Mouse (Mus musculus): ENCODE data around the gene Hist1h2af. TPM values are rescaled to one million over a fixed set of nuclear protein-coding genes. Genes with fewer than 3 reads are reported as not detected.

Gene Hist1h2af
- total and polyA plus RNA-seq, 2 experiments from 2014 or later, result 2.6 to 369 TPM

- Histone ChIP-seq H3K27me3 (ENCODE audit: control insufficient read depth, insufficient read depth, low read length) (no peaks in the 10 kb centered on the region), H3K4me2 (ENCODE audit: low read depth, low read length) (no peak overlapping the region), H3K4me1 (ENCODE audit: control insufficient read depth, insufficient read depth) (0 out of 2 replicates have a peak, but pooled peaks cover 12% of the 10 kb centered on the region), H3K4me3 (ENCODE audit: low read depth, low read length) (no peak overlapping the region), H3K27ac (ENCODE audit: low read depth) (no peak overlapping the region), H3K9ac (replicated peaks; ENCODE audit: low read depth, low read length) (no peak overlapping the region), H3K9me3 (replicated peaks; ENCODE audit: control insufficient read depth, low read length) (no peaks in the 10 kb centered on the region), H3K36me3 (replicated peaks; ENCODE audit: control insufficient read depth, insufficient read depth, low read length) (no peaks in the 10 kb centered on the region)
- ATAC-seq (ENCODE audit: insufficient read depth, low read depth) (no peak), DNase-seq (ENCODE audit: low spot score) (no peak)
- no peak for TF ChIP-seq CTCF (IDR thresholded peaks at IDR 0.05; ENCODE audit: low read depth)
- no peak for TF ChIP-seq EP300 (IDR thresholded peaks at IDR 0.05; ENCODE audit: low read depth)
- WGBS, result 9% methylated on average over 17 of the region's 17 CpGs
These were observed 33.1 kb upstream of the Hist1h2af start for GRCm38 (mm10) chr13:23500424-23501200.

- TF ChIP-seq EP300 (IDR thresholded peaks at IDR 0.05; ENCODE audit: low read depth) (no peak), CTCF (IDR thresholded peaks at IDR 0.05; ENCODE audit: low read depth) (no peak)
- H3K4me1 ChIP-seq (ENCODE audit: control insufficient read depth, insufficient read depth), result 0 out of 2 replicates have a peak, but pooled peaks cover 14% of the 10 kb centered on the region
- 29% methylated on average over 5 of the region's 5 CpGs for WGBS
- H3K27ac ChIP-seq (ENCODE audit: low read depth), result no peak overlapping the region
- no peak overlapping the region for H3K9ac ChIP-seq (replicated peaks; ENCODE audit: low read depth, low read length)
- no peak overlapping the region for H3K4me2 ChIP-seq (ENCODE audit: low read depth, low read length)
- H3K36me3 ChIP-seq (replicated peaks; ENCODE audit: control insufficient read depth, insufficient read depth, low read length), result no peaks in the 10 kb centered on the region
- H3K9me3 ChIP-seq (replicated peaks; ENCODE audit: control insufficient read depth, low read length), result no peaks in the 10 kb centered on the region
- ATAC-seq (ENCODE audit: insufficient read depth, low read depth), result no peak
- no peak for DNase-seq (ENCODE audit: low spot score)
- no peaks in the 10 kb centered on the region for H3K27me3 ChIP-seq (ENCODE audit: control insufficient read depth, insufficient read depth, low read length)
- no peak overlapping the region for H3K4me3 ChIP-seq (ENCODE audit: low read depth, low read length)
These were observed 32.2 kb upstream of the Hist1h2af start for GRCm38 (mm10) chr13:23501511-23501910.

- Histone ChIP-seq H3K9me3 (replicated peaks; ENCODE audit: control insufficient read depth, low read length) (no peaks in the 10 kb centered on the region), H3K9ac (replicated peaks; ENCODE audit: low read depth, low read length) (no peak overlapping the region), H3K27me3 (ENCODE audit: control insufficient read depth, insufficient read depth, low read length) (no peaks in the 10 kb centered on the region), H3K4me1 (ENCODE audit: control insufficient read depth, insufficient read depth) (0 out of 2 replicates have a peak, but pooled peaks cover 14% of the 10 kb centered on the region), H3K4me2 (ENCODE audit: low read depth, low read length) (no peak overlapping the region), H3K4me3 (ENCODE audit: low read depth, low read length) (no peak overlapping the region), H3K27ac (ENCODE audit: low read depth) (no peak overlapping the region), H3K36me3 (replicated peaks; ENCODE audit: control insufficient read depth, insufficient read depth, low read length) (no peaks in the 10 kb centered on the region)
- ATAC-seq (ENCODE audit: insufficient read depth, low read depth) (no peak), DNase-seq (ENCODE audit: low spot score) (no peak)
- TF ChIP-seq CTCF (IDR thresholded peaks at IDR 0.05; ENCODE audit: low read depth), result no peak
- no peak for TF ChIP-seq EP300 (IDR thresholded peaks at IDR 0.05; ENCODE audit: low read depth)
- WGBS, result 40% methylated on average over 9 of the region's 9 CpGs
These were observed 31.6 kb upstream of the Hist1h2af start for GRCm38 (mm10) chr13:23502031-23502567.

GRCm38 (mm10) chr13:23502916-23503315 is 30.8 kb upstream of the Hist1h2af start:
- Histone ChIP-seq H3K9me3 (replicated peaks; ENCODE audit: control insufficient read depth, low read length) (no peaks in the 10 kb centered on the region), H3K36me3 (replicated peaks; ENCODE audit: control insufficient read depth, insufficient read depth, low read length) (no peaks in the 10 kb centered on the region), H3K9ac (replicated peaks; ENCODE audit: low read depth, low read length) (no peak overlapping the region), H3K27me3 (ENCODE audit: control insufficient read depth, insufficient read depth, low read length) (no peaks in the 10 kb centered on the region), H3K4me1 (ENCODE audit: control insufficient read depth, insufficient read depth) (0 out of 2 replicates have a peak, but pooled peaks cover 14% of the 10 kb centered on the region), H3K27ac (ENCODE audit: low read depth) (no peak overlapping the region), H3K4me2 (ENCODE audit: low read depth, low read length) (no peak overlapping the region), H3K4me3 (ENCODE audit: low read depth, low read length) (no peak overlapping the region)
- ATAC-seq (ENCODE audit: insufficient read depth, low read depth) (no peak), DNase-seq (ENCODE audit: low spot score) (no peak)
- TF ChIP-seq CTCF (IDR thresholded peaks at IDR 0.05; ENCODE audit: low read depth) (no peak), EP300 (IDR thresholded peaks at IDR 0.05; ENCODE audit: low read depth) (no peak)
- WGBS, result 66% methylated on average over 4 of the region's 4 CpGs

GRCm38 (mm10) chr13:23503797-23504196 is 29.9 kb upstream of the Hist1h2af start:
- Histone ChIP-seq H3K9ac (replicated peaks; ENCODE audit: low read depth, low read length) (no peak overlapping the region), H3K27me3 (ENCODE audit: control insufficient read depth, insufficient read depth, low read length) (no peaks in the 10 kb centered on the region), H3K4me3 (ENCODE audit: low read depth, low read length) (no peak overlapping the region), H3K9me3 (replicated peaks; ENCODE audit: control insufficient read depth, low read length) (no peaks in the 10 kb centered on the region), H3K4me2 (ENCODE audit: low read depth, low read length) (no peak overlapping the region), H3K27ac (ENCODE audit: low read depth) (no peak overlapping the region), H3K4me1 (ENCODE audit: control insufficient read depth, insufficient read depth) (0 out of 2 replicates have a peak, but pooled peaks cover 14% of the 10 kb centered on the region), H3K36me3 (replicated peaks; ENCODE audit: control insufficient read depth, insufficient read depth, low read length) (no peaks in the 10 kb centered on the region)
- TF ChIP-seq EP300 (IDR thresholded peaks at IDR 0.05; ENCODE audit: low read depth) (no peak), CTCF (IDR thresholded peaks at IDR 0.05; ENCODE audit: low read depth) (no peak)
- 11% methylated on average over 9 of the region's 9 CpGs for WGBS
- ATAC-seq (ENCODE audit: insufficient read depth, low read depth), result no peak
- no peak for DNase-seq (ENCODE audit: low spot score)

All from heart, postnatal 0 days (tissue).